Comparison of ENCODE assay signal across 11 mouse cellular contexts in genomic region chr9:72449841-72450240, GRCm38 (mm10). TPM values are rescaled to one million over a fixed set of nuclear protein-coding genes. Genes with fewer than 3 reads are reported as not detected.
DNase-seq lines count a peak whose midpoint lies in the region; ATAC-seq and TF ChIP-seq lines count a peak whose summit lies in the region.
"Had no signal": no experiment of that assay in that cellular context is flagged by ENCODE, and none has a peak within 500 bp of the region (broad histone marks: within the 10 kb centered on the region; RNA-seq: fewer than 3 reads in every experiment).

No protein-coding gene starts in this region.

- peaks cover 1% of the 10 kb centered on the region; the same call in 1 of the 2 replicates for H3K4me1 ChIP-seq in heart, adult 2 months (ENCODE audit: control insufficient read depth, insufficient read depth, low read length)
- H3K4me1 ChIP-seq in lung, adult 2 months (ENCODE audit: control insufficient read depth, insufficient read depth, low read length): peaks cover 5% of the 10 kb centered on the region
- no peaks in the 10 kb centered on the region for H3K4me1 ChIP-seq in forebrain, embryonic 15.5 days
- H3K4me1 ChIP-seq in embryonic facial prominence, embryonic 10.5 days: no peaks in the 10 kb centered on the region

- WGBS in heart, adult 2 months: 51% methylated on average over 2 of the region's 2 CpGs
- WGBS in lung, adult 2 months: 57% methylated on average over 2 of the region's 2 CpGs
- 86% methylated on average over 2 of the region's 2 CpGs for WGBS in forebrain, embryonic 15.5 days
- WGBS in embryonic facial prominence, embryonic 10.5 days: 96% methylated on average over 2 of the region's 2 CpGs

- peak overlapping the region; percentile 88 for H3K4me2 ChIP-seq in myocyte (ENCODE audit: low read depth)
- no peak overlapping the region for H3K4me2 ChIP-seq in forebrain, embryonic 15.5 days (replicated peaks)
- H3K4me2 ChIP-seq: midbrain, embryonic 11.5 days had no signal

- DNase-seq in heart, adult 2 months: no peak
- DNase-seq in heart, adult 11 months: no peak
- no peak for DNase-seq in lung, adult 2 months
- DNase-seq in lung, adult 18-20 months: no peak
- DNase-seq in embryonic facial prominence, embryonic 10.5 days (ENCODE audit: low spot score): no peak
- DNase-seq: gastrocnemius, postnatal 10 days; left cerebral cortex, postnatal 4 days had no signal

- H3K27me3 ChIP-seq in heart, adult 2 months (ENCODE audit: control insufficient read depth, insufficient read depth, low read length): no peaks in the 10 kb centered on the region
- H3K27me3 ChIP-seq in myocyte (ENCODE audit: control insufficient read depth, insufficient read depth, insufficient read length): no peaks in the 10 kb centered on the region
- no peaks in the 10 kb centered on the region for H3K27me3 ChIP-seq in forebrain, embryonic 15.5 days
- no peaks in the 10 kb centered on the region for H3K27me3 ChIP-seq in embryonic facial prominence, embryonic 10.5 days (replicated peaks; ENCODE audit: low read depth, poor library complexity, severe bottlenecking)

- no peak for TF ChIP-seq EP300 in heart, adult 2 months (IDR thresholded peaks at IDR 0.05; ENCODE audit: insufficient read depth, low read depth, low read length)

- H3K36me3 ChIP-seq in heart, adult 2 months (ENCODE audit: control insufficient read depth, insufficient read depth, low read length): no peaks in the 10 kb centered on the region
- H3K36me3 ChIP-seq in myocyte (ENCODE audit: control insufficient read depth, insufficient read depth): no peaks in the 10 kb centered on the region
- no peaks in the 10 kb centered on the region for H3K36me3 ChIP-seq in forebrain, embryonic 15.5 days
- H3K36me3 ChIP-seq in embryonic facial prominence, embryonic 10.5 days (replicated peaks): peaks cover 98% of the 10 kb centered on the region

- no peak for TF ChIP-seq POLR2A in heart, adult 2 months (IDR thresholded peaks at IDR 0.05; ENCODE audit: insufficient read depth, low read depth, low read length)
- TF ChIP-seq POLR2A in lung, adult 2 months (IDR thresholded peaks at IDR 0.05; ENCODE audit: borderline replicate concordance, extremely low read depth, low read depth, low read length): no peak
- no peak for TF ChIP-seq POLR2A in myocyte (IDR thresholded peaks at IDR 0.05; ENCODE audit: insufficient read length, low read depth)

- no peak overlapping the region for H3ac ChIP-seq in myocyte (ENCODE audit: control insufficient read depth, insufficient read length)

- intact Hi-C loops in heart, adult 2 months (cut with DNase I): no loop called here

- ATAC-seq in erythroid progenitor cell, adult 5-6 weeks (replicated peaks; ENCODE audit: low FRiP score, poor library complexity, severe bottlenecking): 0 out of 2 replicates have a peak, but pooled peaks have one; percentile 12
- ATAC-seq in forebrain, embryonic 15.5 days (replicated peaks): no peak

- no peaks in the 10 kb centered on the region for H3K79me2 ChIP-seq in heart, adult 2 months (replicated peaks; ENCODE audit: control insufficient read depth, insufficient read depth, low read length)
- no peaks in the 10 kb centered on the region for H3K79me2 ChIP-seq in myocyte (ENCODE audit: control insufficient read depth, insufficient read depth)

- TF ChIP-seq CTCF in heart, adult 2 months (IDR thresholded peaks at IDR 0.05): no peak
- TF ChIP-seq CTCF in lung, adult 2 months (IDR thresholded peaks at IDR 0.05; ENCODE audit: insufficient read depth, low read length): no peak

- peak overlapping the region; percentile 62 for H3K27ac ChIP-seq in heart, adult 2 months
- no peak overlapping the region for H3K27ac ChIP-seq in forebrain, embryonic 15.5 days (replicated peaks)
- no peak overlapping the region for H3K27ac ChIP-seq in embryonic facial prominence, embryonic 10.5 days (replicated peaks)

- peak overlapping the region; percentile 50 for H3K4me3 ChIP-seq in heart, adult 2 months
- peak overlapping the region; percentile 81 for H3K4me3 ChIP-seq in lung, adult 2 months (replicated peaks; ENCODE audit: extremely low read depth, low read depth, low read length)
- H3K4me3 ChIP-seq in myocyte: no peak overlapping the region
- no peak overlapping the region for H3K4me3 ChIP-seq in forebrain, embryonic 15.5 days
- no peak overlapping the region for H3K4me3 ChIP-seq in embryonic facial prominence, embryonic 10.5 days

- peak overlapping the region; percentile 15 for H3K9ac ChIP-seq in heart, adult 2 months (ENCODE audit: low read depth, low read length)
- no peak overlapping the region for H3K9ac ChIP-seq in forebrain, embryonic 15.5 days (replicated peaks)

- no peaks in the 10 kb centered on the region for H3K9me3 ChIP-seq in forebrain, embryonic 15.5 days
- no peaks in the 10 kb centered on the region for H3K9me3 ChIP-seq in embryonic facial prominence, embryonic 10.5 days

TF ChIP-seq in myocyte, 11 proteins besides CTCF, POLR2A, EP300 and RAD21:
- peak in 2 of 3 experiments; percentile 57 to 59 for TF ChIP-seq MYOD1 (IDR thresholded peaks at IDR 0.05; ENCODE audit: control insufficient read depth in 1 of 3, insufficient read length in 2 of 3, low read depth in 2 of 3)
- no peak for TF ChIP-seq USF1 (IDR thresholded peaks at IDR 0.05; ENCODE audit: low read depth)
TF ChIP-seq in myocyte: peak in this region for 1.

RNA-seq across cellular contexts. Expression of gene Mns1, which starts 12.0 kb away (rescaled TPM):
- under 1 TPM; 0.14 to 0.42 TPM for total RNA-seq in heart, adult 2 months (2021)
- polyA plus RNA-seq in heart, adult 2 months (2012; rRNA removed): 0.06 and 0.16 TPM in 2 replicates
- polyA plus RNA-seq in lung, adult 2 months (2012; rRNA removed): 0.85 and 1.3 TPM in 2 replicates
- 177 and 188 TPM in 2 replicates for total RNA-seq in erythroid progenitor cell, adult 5-6 weeks (2015; ENCODE audit: low replicate concordance)
- 146 and 157 TPM in 2 replicates for total RNA-seq in erythroid progenitor cell, adult 5-6 weeks (2017; ENCODE audit: low replicate concordance)
- polyA plus RNA-seq in myocyte (2012; fragmentation: generic; extraction: Trizol): 0.62 TPM
- polyA plus RNA-seq in forebrain, embryonic 15.5 days (2015; fragmentation: Nextera tagmentation; extraction: Ambion mirVana): 14.1 and 15.0 TPM in 2 replicates
- polyA plus RNA-seq in embryonic facial prominence, embryonic 10.5 days (2016; fragmentation: Nextera tagmentation; extraction: Ambion mirVana): 59.8 and 62.4 TPM in 2 replicates

RNA-seq across cellular contexts. Expression of gene Tex9, which starts 42.2 kb away (rescaled TPM):
- total RNA-seq in heart, adult 2 months (2021): 1 to 10 TPM; 1.3 to 1.9 TPM
- 1.2 and 2.1 TPM in 2 replicates for polyA plus RNA-seq in heart, adult 2 months (2012; rRNA removed)
- polyA plus RNA-seq in lung, adult 2 months (2012; rRNA removed): 1.3 and 3.8 TPM in 2 replicates
- total RNA-seq in erythroid progenitor cell, adult 5-6 weeks (2015; ENCODE audit: low replicate concordance): 25.9 and 51.1 TPM in 2 replicates
- total RNA-seq in erythroid progenitor cell, adult 5-6 weeks (2017; ENCODE audit: low replicate concordance): 58.1 and 61.0 TPM in 2 replicates
- polyA plus RNA-seq in myocyte (2012; fragmentation: generic; extraction: Trizol): 2.7 TPM
- 39.9 and 40.2 TPM in 2 replicates for polyA plus RNA-seq in forebrain, embryonic 15.5 days (2015; fragmentation: Nextera tagmentation; extraction: Ambion mirVana)
- 53.6 and 56.9 TPM in 2 replicates for polyA plus RNA-seq in embryonic facial prominence, embryonic 10.5 days (2016; fragmentation: Nextera tagmentation; extraction: Ambion mirVana)

Comparison
In these comparisons a context has a peak if more than half of its experiments do, and no peak if none do; other contexts are left out.
1. H3K4me3 ChIP-seq: peak in heart, adult 2 months (single experiment) and lung, adult 2 months (single experiment); none in myocyte (single experiment), forebrain, embryonic 15.5 days (single experiment) and embryonic facial prominence, embryonic 10.5 days (single experiment).